Mouse (Mus musculus) kidney, adult 2 months (tissue): Measurements from ENCODE around the gene Anxa4. TPM values are rescaled to one million over a fixed set of nuclear protein-coding genes. Genes with fewer than 3 reads are reported as not detected.

ENCODE experiments used
- DNase-seq: peaks from one replicate; pipeline ENCODE4 v3.0.0; 2021
- H3K27ac ChIP-seq: fragments of 200-500 bp; 2 replicates; pipeline ENCODE4 v1.5.1; 2012; ENCODE audit warnings: low read depth, low read length, control low read depth, inconsistent platforms; ENCODE audit not compliant: insufficient read depth
- H3K27me3 ChIP-seq: fragments of 200-500 bp; replicated peaks from 2 replicates; pipeline ENCODE4 v1.6.1; 2012; ENCODE audit warnings: mild to moderate bottlenecking, moderate library complexity, low read length, inconsistent platforms; ENCODE audit not compliant: control insufficient read depth, insufficient read depth
- H3K36me3 ChIP-seq: fragments of 200-500 bp; 2 replicates; pipeline ENCODE4 v1.6.1; 2012; ENCODE audit warnings: mild to moderate bottlenecking, moderate library complexity, low read length, inconsistent platforms; ENCODE audit not compliant: control insufficient read depth, insufficient read depth
- H3K4me1 ChIP-seq: fragments of 200-500 bp; 2 replicates; pipeline ENCODE4 v1.6.1; 2011; ENCODE audit warnings: low read length; ENCODE audit not compliant: control insufficient read depth, insufficient read depth
- H3K4me3 ChIP-seq: fragments of 200-500 bp; 2 replicates; pipeline ENCODE4 v1.5.1; 2011; ENCODE audit warnings: mild to moderate bottlenecking, low read depth, low read length, control low read depth; ENCODE audit not compliant: insufficient read depth
- CTCF ChIP-seq: fragments of 200-500 bp; conservative IDR thresholded peaks from 2 replicates; pipeline ENCODE4 v1.5.1; 2011; ENCODE audit warnings: low read depth, mild to moderate bottlenecking, control low read depth, low read length, moderate library complexity, mixed read lengths; ENCODE audit not compliant: insufficient read depth, insufficient read length
- POLR2A ChIP-seq: fragments of 200-500 bp; IDR thresholded peaks from one replicate; pipeline ENCODE4 v1.6.1; 2011; ENCODE audit warnings: low read depth, low read length, control low read depth
- WGBS: fragments of 180-500 bp; shearing (Covaris S2); methylation state at CpG from one replicate; pipeline ENCODE4 v1.1.7; 2018; 5-methylcytosine and 5-hydroxymethylcytosine counted together
- polyA plus RNA-seq: library from polyadenylated mRNA; depleted of rRNA; stranded (reverse); fragments of >200 nt; gene quantifications from 2 replicates; pipeline ENCODE4 v1.2.3, GENCODE M21; 2012; rRNA removed

The Anxa4 gene
- polyA plus RNA-seq = 57.2 and 68.8 TPM in 2 replicates

DNA sequence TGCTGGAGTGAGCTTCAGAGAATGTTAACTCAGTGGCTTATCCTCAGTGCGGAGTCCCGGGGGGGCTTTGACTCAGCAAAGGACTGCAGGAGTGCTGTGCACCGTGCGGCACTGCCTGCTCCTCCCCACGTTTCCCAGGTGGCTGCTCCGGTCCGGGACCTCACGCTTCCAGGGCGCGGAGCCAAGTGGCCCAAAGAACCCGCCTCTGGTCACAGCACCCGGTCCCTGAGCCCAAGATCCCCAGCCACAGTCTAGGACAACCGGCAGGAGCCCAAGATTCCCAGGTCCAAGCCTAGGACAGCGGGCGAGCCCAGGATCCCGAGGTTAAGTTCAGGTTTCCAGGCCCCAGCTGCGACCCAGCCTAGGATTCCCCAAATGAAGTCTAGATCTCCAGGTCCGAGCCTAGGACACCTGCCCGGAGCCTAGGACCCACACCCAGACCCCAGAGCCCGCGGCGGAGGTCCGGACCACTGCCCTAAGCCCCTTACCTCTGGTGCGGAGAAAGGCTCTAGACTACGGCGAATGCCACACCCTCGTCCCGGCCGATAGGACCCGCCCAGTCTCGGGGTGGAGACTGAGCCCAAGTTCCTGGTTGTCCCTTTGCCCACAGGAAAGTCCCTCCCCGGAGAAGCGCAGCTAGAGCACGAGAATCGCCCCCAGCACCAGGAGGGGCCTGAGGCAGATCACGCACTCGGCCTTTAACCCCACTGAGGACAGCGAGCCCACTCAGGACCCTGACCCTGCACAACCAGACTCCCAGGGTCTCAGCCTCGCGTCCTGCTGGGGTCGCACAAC lies at the start of gene Anxa4:
Anxa4 (minus strand) TSS at position 564 of the 795 bp plus-strand sequence.
- peak within 1 kb of the TSS; percentile 76 for H3K4me3 ChIP-seq
- peak within 1 kb of the TSS; percentile 58 for H3K27ac ChIP-seq
- no peaks in the 10 kb centered on the region for H3K27me3 ChIP-seq
- peaks cover 7% of the 10 kb centered on the region; the same call in 1 of the 2 replicates for H3K4me1 ChIP-seq
- H3K36me3 ChIP-seq = no peaks in the 10 kb centered on the region
- peak; percentile 91 for DNase-seq
- peak; percentile 18 for TF ChIP-seq POLR2A
- no peak for TF ChIP-seq CTCF
- WGBS = under 1% methylated on average over 41 of the region's 41 CpGs

DNA sequence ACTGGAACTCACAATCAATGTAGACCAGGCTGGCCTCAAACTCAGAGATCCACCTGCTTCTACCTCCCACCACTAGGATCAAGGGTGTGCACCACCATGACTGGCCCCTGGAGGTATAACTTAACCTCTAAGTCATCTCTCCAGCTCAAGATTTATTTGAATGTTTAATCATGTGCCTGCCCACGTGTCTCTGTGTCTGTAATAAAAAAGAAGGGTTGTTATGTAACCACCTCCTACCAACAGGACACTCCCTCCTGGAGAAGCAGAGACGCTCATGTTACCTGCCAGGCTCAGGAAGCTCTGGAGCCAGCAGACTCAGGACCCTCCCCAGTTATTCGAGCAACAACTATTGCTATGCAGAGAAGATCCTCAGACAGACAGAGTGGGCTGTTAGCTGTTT lies 48.6 kb upstream of the Anxa4 start:
- Histone ChIP-seq H3K4me1 (peaks cover 6% of the 10 kb centered on the region; the same call in 1 of the 2 replicates), H3K4me3 (no peak overlapping the region), H3K27me3 (no peaks in the 10 kb centered on the region), H3K27ac (no peak overlapping the region), H3K36me3 (no peaks in the 10 kb centered on the region)
- 27% methylated on average over 3 of the region's 3 CpGs for WGBS
- peak; percentile 81 for DNase-seq
- no peak for TF ChIP-seq CTCF
- no peak for TF ChIP-seq POLR2A

DNA sequence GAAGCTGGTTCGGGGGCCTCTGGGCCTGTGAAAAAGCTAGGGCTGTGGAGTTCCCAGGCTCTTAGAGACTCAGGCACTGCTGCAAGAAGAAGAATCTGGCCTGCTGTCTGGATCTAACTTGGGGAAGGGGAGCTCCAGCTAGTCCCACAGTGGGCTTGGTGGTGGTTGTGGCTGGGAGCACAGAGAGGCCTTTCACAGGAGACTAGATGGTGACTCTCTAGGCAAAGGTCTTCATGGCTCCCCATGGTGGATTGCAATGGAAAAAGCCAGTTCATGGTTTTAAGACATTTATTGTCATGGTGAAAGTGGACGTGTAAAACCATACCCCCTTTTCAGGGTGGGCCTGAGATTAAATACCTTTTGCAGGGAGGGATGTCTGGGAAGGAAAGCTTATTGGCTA lies 45.7 kb upstream of the Anxa4 start:
- no peak overlapping the region for H3K27ac ChIP-seq
- peaks cover 6% of the 10 kb centered on the region; the same call in 1 of the 2 replicates for H3K4me1 ChIP-seq
- TF ChIP-seq POLR2A = no peak
- H3K36me3 ChIP-seq = no peaks in the 10 kb centered on the region
- no peak for DNase-seq
- WGBS = 87% methylated on average over 2 of the region's 2 CpGs
- H3K4me3 ChIP-seq = no peak overlapping the region
- no peaks in the 10 kb centered on the region for H3K27me3 ChIP-seq

DNA sequence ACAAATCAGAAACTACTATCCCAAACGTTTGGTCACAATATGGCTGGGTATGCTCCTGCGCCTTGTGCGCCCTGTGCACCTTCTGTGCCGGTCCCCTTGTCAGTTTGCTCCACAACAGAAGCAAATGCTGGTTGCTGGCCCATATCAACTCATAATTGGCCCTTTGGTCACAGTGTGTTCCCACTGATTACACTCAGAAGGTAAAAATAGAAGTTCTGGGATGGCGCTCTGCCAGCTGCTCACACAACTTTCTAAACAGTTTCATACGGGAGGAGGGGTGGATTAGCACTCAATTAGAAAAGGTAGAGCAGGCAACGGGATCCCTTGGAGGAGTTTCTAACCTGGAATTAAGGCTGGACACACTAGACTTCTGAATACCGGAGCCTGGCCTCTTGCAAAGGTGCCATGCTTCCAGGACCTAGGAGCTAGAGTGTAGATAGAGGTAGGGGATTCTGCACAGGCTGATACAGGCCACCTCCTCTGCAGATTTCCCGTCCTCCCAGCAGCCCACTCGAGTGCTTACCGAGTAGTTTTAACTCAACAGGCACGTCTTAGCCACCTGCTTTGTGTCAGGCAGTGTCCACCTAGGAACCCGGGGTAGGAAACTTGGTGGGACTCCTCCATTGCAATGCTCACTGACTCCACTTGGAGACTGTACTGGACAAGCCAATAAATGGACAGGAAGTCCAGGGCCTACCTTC lies 39.6 kb upstream of the Anxa4 start:
- peak; percentile 87 for DNase-seq
- peaks cover 6% of the 10 kb centered on the region; the same call in 1 of the 2 replicates for H3K4me1 ChIP-seq
- H3K36me3 ChIP-seq = no peaks in the 10 kb centered on the region
- WGBS = 52% methylated on average over 13 of the region's 13 CpGs
- no peaks in the 10 kb centered on the region for H3K27me3 ChIP-seq
- H3K4me3 ChIP-seq = no peak overlapping the region
- H3K27ac ChIP-seq = no peak overlapping the region
- no peak for TF ChIP-seq POLR2A
- TF ChIP-seq CTCF = no peak

DNA sequence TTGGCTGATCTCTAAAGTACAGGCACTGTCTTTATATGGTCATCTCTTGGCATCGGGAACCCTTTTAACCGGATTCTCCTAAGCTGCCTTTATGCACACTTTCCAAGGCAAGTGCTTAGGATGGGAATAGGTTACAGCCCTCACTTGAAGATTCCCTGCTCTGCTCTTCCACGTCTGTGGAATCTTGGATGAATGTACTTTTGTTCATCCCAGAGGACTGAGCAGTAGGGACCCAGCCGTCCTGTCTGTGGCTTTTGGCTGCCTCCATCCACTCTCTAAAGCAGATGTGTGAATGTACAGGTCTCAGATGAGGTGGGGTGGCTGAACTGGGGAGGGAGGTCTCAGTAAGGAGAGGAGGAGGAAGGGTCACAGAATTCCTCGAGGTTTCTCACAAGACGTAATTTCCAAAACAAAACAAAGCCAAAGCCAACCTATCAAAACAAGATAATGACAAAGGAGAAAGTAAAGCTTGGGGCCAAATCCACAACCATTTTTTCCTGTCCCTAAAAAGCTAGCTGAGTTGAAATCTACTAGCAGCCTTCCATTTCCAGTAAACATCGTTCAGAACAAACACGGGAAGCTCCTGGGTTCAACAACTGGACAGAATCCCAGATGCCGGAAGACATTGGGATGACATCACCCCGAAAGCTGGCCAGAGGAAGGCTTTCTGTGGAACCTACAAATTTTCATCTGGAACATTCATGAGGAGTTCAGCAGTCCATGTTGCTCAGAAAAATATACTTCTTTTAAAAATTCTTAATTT lies 37.5 kb upstream of the Anxa4 start:
- H3K36me3 ChIP-seq = no peaks in the 10 kb centered on the region
- H3K4me1 ChIP-seq = peaks cover 6% of the 10 kb centered on the region; the same call in 1 of the 2 replicates
- DNase-seq = peak; percentile 72
- no peaks in the 10 kb centered on the region for H3K27me3 ChIP-seq
- WGBS = 59% methylated on average over 10 of the region's 10 CpGs
- H3K27ac ChIP-seq = peak overlapping the region; percentile 67
- TF ChIP-seq CTCF (no peak), POLR2A (no peak)
- no peak overlapping the region for H3K4me3 ChIP-seq

DNA sequence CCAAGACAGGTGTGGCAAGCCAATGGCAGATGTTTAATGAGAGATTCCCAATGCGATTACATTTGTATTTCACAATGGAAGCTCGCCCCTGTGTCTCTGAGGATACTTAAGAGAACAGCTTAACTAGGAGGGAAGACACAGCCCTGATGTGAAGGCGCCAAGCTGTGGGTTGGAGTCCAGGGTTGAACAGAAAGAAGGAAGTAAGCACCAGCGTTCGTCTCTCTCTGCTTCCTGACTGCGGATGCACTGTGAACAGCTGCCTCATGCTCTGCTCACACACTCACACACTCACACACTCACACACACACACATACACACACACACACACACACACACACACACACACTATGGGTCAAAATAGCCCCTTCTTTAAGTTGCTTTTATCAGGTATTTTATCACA lies 36.4 kb upstream of the Anxa4 start:
- Histone ChIP-seq H3K36me3 (no peaks in the 10 kb centered on the region), H3K4me1 (peaks cover 6% of the 10 kb centered on the region; the same call in 1 of the 2 replicates), H3K27ac (no peak overlapping the region), H3K4me3 (no peak overlapping the region), H3K27me3 (no peaks in the 10 kb centered on the region)
- TF ChIP-seq CTCF = no peak
- no peak for TF ChIP-seq POLR2A
- no peak for DNase-seq
- WGBS = 82% methylated on average over 6 of the region's 6 CpGs
